In the genomic region with DNA sequence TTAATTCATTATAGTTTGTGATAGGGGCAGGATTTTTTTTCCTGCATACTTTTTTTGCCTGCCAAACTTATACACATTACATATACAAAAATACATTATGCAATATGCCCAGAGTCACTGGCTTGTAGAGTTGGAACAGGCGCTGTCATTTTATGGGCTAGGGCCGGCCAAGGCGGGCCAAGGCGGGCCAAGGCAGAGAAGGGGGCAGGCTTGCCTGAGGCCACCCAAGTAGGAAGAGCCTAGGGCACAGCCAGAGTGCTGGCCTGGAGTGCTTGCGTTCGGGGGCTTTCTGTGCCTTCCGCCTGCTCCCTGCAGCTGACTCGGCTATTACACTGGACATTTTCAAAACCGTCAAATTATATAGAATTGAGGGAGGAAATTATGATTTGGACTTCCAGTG, we compare ENCODE assay signal across 17 mouse cellular contexts. TPM values are rescaled to one million over a fixed set of nuclear protein-coding genes. Genes with fewer than 3 reads are reported as not detected.
DNase-seq lines count a peak whose midpoint lies in the region; ATAC-seq and TF ChIP-seq lines count a peak whose summit lies in the region.
"Had no signal": no experiment of that assay in that cellular context is flagged by ENCODE, and none has a peak within 500 bp of the region (broad histone marks: within the 10 kb centered on the region; RNA-seq: fewer than 3 reads in every experiment).

No protein-coding gene starts in this region.

- WGBS in hindbrain, postnatal 0 days = 54% methylated on average over 9 of the region's 9 CpGs
- 86% methylated on average over 9 of the region's 9 CpGs for WGBS in hindbrain, embryonic 10.5 days
- WGBS in midbrain, embryonic 16.5 days = 88% methylated on average over 9 of the region's 9 CpGs
- 86% methylated on average over 9 of the region's 9 CpGs for WGBS in midbrain, embryonic 11.5 days
- WGBS in limb, embryonic 14.5 days = 34% methylated on average over 9 of the region's 9 CpGs

- no peaks in the 10 kb centered on the region for H3K27me3 ChIP-seq in hindbrain, postnatal 0 days (ENCODE audit: insufficient read depth, low read length)
- H3K27me3 ChIP-seq in hindbrain, embryonic 10.5 days (ENCODE audit: insufficient read depth, poor library complexity, severe bottlenecking) = no peaks in the 10 kb centered on the region
- H3K27me3 ChIP-seq in midbrain, embryonic 16.5 days (ENCODE audit: control insufficient read depth, insufficient read depth, low read depth, low read length) = no peaks in the 10 kb centered on the region
- no peaks in the 10 kb centered on the region for H3K27me3 ChIP-seq in midbrain, embryonic 11.5 days (ENCODE audit: control insufficient read depth, insufficient read depth, low read length)
- no peaks in the 10 kb centered on the region for H3K27me3 ChIP-seq in limb, embryonic 14.5 days (ENCODE audit: control insufficient read depth, insufficient read depth, low read length)
- H3K27me3 ChIP-seq: heart, embryonic 15.5 days; kidney, embryonic 15.5 days; midbrain, embryonic 15.5 days had no signal

- peak; percentile 44; the same call in 1 of the 2 replicates for ATAC-seq in hindbrain, postnatal 0 days
- ATAC-seq in midbrain, embryonic 16.5 days = no peak
- ATAC-seq in midbrain, embryonic 11.5 days (ENCODE audit: low FRiP score) = no peak
- ATAC-seq in limb, embryonic 14.5 days (ENCODE audit: low FRiP score, low read depth) = peak; percentile 79
- ATAC-seq: midbrain, embryonic 15.5 days had no signal

- no peak for TF ChIP-seq CTCF in hindbrain, postnatal 0 days (IDR thresholded peaks at IDR 0.05; ENCODE audit: low read depth)

- H3K27ac ChIP-seq in hindbrain, postnatal 0 days = peak overlapping the region; percentile 74; the same call in 1 of the 2 replicates
- H3K27ac ChIP-seq in hindbrain, embryonic 10.5 days = no peak overlapping the region
- peak overlapping the region; percentile 71; the same call in 1 of the 2 replicates for H3K27ac ChIP-seq in midbrain, embryonic 16.5 days (ENCODE audit: low read length)
- H3K27ac ChIP-seq in midbrain, embryonic 11.5 days (ENCODE audit: low read depth, low read length) = no peak overlapping the region
- H3K27ac ChIP-seq in limb, embryonic 14.5 days (replicated peaks; ENCODE audit: low read depth, low read length) = peak overlapping the region; percentile 70
- H3K27ac ChIP-seq: heart, adult 2 months; heart, embryonic 15.5 days; midbrain, embryonic 15.5 days had no signal

- H3K36me3 ChIP-seq in hindbrain, postnatal 0 days (ENCODE audit: insufficient read depth, low read length) = no peaks in the 10 kb centered on the region; the same call in 1 of the 2 replicates
- H3K36me3 ChIP-seq in hindbrain, embryonic 10.5 days = peaks cover 89% of the 10 kb centered on the region
- peaks cover 13% of the 10 kb centered on the region for H3K36me3 ChIP-seq in midbrain, embryonic 16.5 days (ENCODE audit: control insufficient read depth, insufficient read depth, low read length)
- H3K36me3 ChIP-seq in midbrain, embryonic 11.5 days (ENCODE audit: control insufficient read depth, insufficient read depth, low read length) = 0 out of 2 replicates have a peak, but pooled peaks cover 6% of the 10 kb centered on the region
- peaks cover 61% of the 10 kb centered on the region for H3K36me3 ChIP-seq in limb, embryonic 14.5 days (ENCODE audit: control insufficient read depth, insufficient read depth, low read length)
- H3K36me3 ChIP-seq: midbrain, embryonic 15.5 days had no signal

- H3K4me2 ChIP-seq in hindbrain, postnatal 0 days (ENCODE audit: low read depth, low read length) = no peak overlapping the region
- H3K4me2 ChIP-seq in midbrain, embryonic 16.5 days (ENCODE audit: low read length) = no peak overlapping the region
- H3K4me2 ChIP-seq in midbrain, embryonic 11.5 days = no peak overlapping the region
- no peak overlapping the region for H3K4me2 ChIP-seq in limb, embryonic 14.5 days (replicated peaks; ENCODE audit: low read depth, low read length, severe bottlenecking)
- H3K4me2 ChIP-seq: heart, embryonic 15.5 days; kidney, embryonic 15.5 days; midbrain, embryonic 15.5 days had no signal

- peaks cover 14% of the 10 kb centered on the region for H3K4me1 ChIP-seq in hindbrain, postnatal 0 days (ENCODE audit: insufficient read depth, low read length)
- H3K4me1 ChIP-seq in hindbrain, embryonic 10.5 days (replicated peaks) = peaks cover 4% of the 10 kb centered on the region; the same call in 1 of the 2 replicates
- H3K4me1 ChIP-seq in midbrain, embryonic 16.5 days (ENCODE audit: control insufficient read depth, insufficient read depth, low read length) = peaks cover 10% of the 10 kb centered on the region
- H3K4me1 ChIP-seq in midbrain, embryonic 11.5 days (ENCODE audit: control insufficient read depth, insufficient read depth, low read length) = no peaks in the 10 kb centered on the region
- H3K4me1 ChIP-seq in limb, embryonic 14.5 days (ENCODE audit: control insufficient read depth, insufficient read depth, low read length) = peaks cover 31% of the 10 kb centered on the region

- H3K9ac ChIP-seq in hindbrain, postnatal 0 days (replicated peaks; ENCODE audit: low read length) = no peak overlapping the region
- H3K9ac ChIP-seq in midbrain, embryonic 16.5 days (ENCODE audit: low read depth, low read length) = no peak overlapping the region
- H3K9ac ChIP-seq in midbrain, embryonic 11.5 days (ENCODE audit: low read length) = no peak overlapping the region
- no peak overlapping the region for H3K9ac ChIP-seq in limb, embryonic 14.5 days (ENCODE audit: low read depth, low read length, severe bottlenecking)
- H3K9ac ChIP-seq: heart, embryonic 15.5 days; kidney, embryonic 15.5 days; midbrain, embryonic 15.5 days had no signal

- TF ChIP-seq POLR2A in limb, embryonic 14.5 days (IDR thresholded peaks at IDR 0.05; ENCODE audit: borderline replicate concordance, extremely low read depth, insufficient read depth, insufficient read length) = no peak

- no peak for DNase-seq in hindbrain, postnatal 0 days (ENCODE audit: low spot score)
- DNase-seq in hindbrain, embryonic 10.5 days (ENCODE audit: low spot score) = no peak
- DNase-seq in midbrain, embryonic 11.5 days (ENCODE audit: low spot score, missing footprints) = no peak
- no peak for DNase-seq in limb, embryonic 14.5 days (ENCODE audit: low spot score)
- no peak for DNase-seq in heart, postnatal 4 days
- no peak for DNase-seq in right cerebral cortex, adult 2 months (ENCODE audit: low spot score in 2 of 2)
- DNase-seq: adrenal gland, postnatal 25 days; B cell, adult 2 months; cerebellum, adult 2 months; gastrocnemius, postnatal 14 days; heart, adult 2 months; right cerebral cortex, postnatal 14 days; thymus, postnatal 4 days had no signal

- no peaks in the 10 kb centered on the region for H3K9me3 ChIP-seq in hindbrain, postnatal 0 days (ENCODE audit: low read length)
- H3K9me3 ChIP-seq in hindbrain, embryonic 10.5 days = no peaks in the 10 kb centered on the region
- no peaks in the 10 kb centered on the region for H3K9me3 ChIP-seq in midbrain, embryonic 16.5 days (replicated peaks; ENCODE audit: control insufficient read depth, low read length, poor library complexity, severe bottlenecking)
- no peaks in the 10 kb centered on the region for H3K9me3 ChIP-seq in midbrain, embryonic 11.5 days (ENCODE audit: control insufficient read depth, low read length)
- H3K9me3 ChIP-seq in limb, embryonic 14.5 days (ENCODE audit: control insufficient read depth, low read length) = no peaks in the 10 kb centered on the region
- H3K9me3 ChIP-seq: heart, embryonic 15.5 days; kidney, embryonic 15.5 days; midbrain, embryonic 15.5 days had no signal

- H3K4me3 ChIP-seq in hindbrain, postnatal 0 days (ENCODE audit: low read length) = no peak overlapping the region
- no peak overlapping the region for H3K4me3 ChIP-seq in hindbrain, embryonic 10.5 days
- no peak overlapping the region for H3K4me3 ChIP-seq in midbrain, embryonic 16.5 days (ENCODE audit: low read depth, low read length)
- H3K4me3 ChIP-seq in midbrain, embryonic 11.5 days (ENCODE audit: low read depth, low read length) = no peak overlapping the region
- no peak overlapping the region for H3K4me3 ChIP-seq in limb, embryonic 14.5 days (replicated peaks; ENCODE audit: low read length)
- H3K4me3 ChIP-seq: heart, adult 2 months; heart, embryonic 15.5 days; kidney, embryonic 15.5 days; midbrain, embryonic 15.5 days had no signal

RNA-seq across cellular contexts. Expression of gene H2afy, which starts 34.0 kb away (rescaled TPM):
- total RNA-seq in hindbrain, postnatal 0 days (2014; rRNA removed) = 181 and 192 TPM in 2 replicates
- 175 and 193 TPM in 2 replicates for polyA plus RNA-seq in hindbrain, postnatal 0 days (2015; fragmentation: Nextera tagmentation; extraction: Ambion mirVana)
- 494 and 510 TPM in 2 replicates for polyA plus RNA-seq in hindbrain, embryonic 10.5 days (2016; fragmentation: Nextera tagmentation; extraction: Ambion mirVana)
- polyA plus RNA-seq in midbrain, embryonic 16.5 days (2015; fragmentation: Nextera tagmentation; extraction: Ambion mirVana) = 243 and 285 TPM in 2 replicates
- 677 and 693 TPM in 2 replicates for polyA plus RNA-seq in midbrain, embryonic 11.5 days (2014; fragmentation: Nextera tagmentation; extraction: Ambion mirVana)
- 231 and 297 TPM in 2 replicates for polyA plus RNA-seq in limb, embryonic 14.5 days (2012; rRNA removed)
- 304 and 351 TPM in 2 replicates for polyA plus RNA-seq in limb, embryonic 14.5 days (2014; fragmentation: Nextera tagmentation; extraction: Ambion mirVana)
- total RNA-seq in heart, postnatal 4 days (2021) = 10 to 100 TPM; 84.6 to 91.3 TPM

Comparison
In these comparisons a context has a peak if more than half of its experiments do, and no peak if none do; other contexts are left out.
1. H3K27ac ChIP-seq: peak in hindbrain, postnatal 0 days (single experiment), midbrain, embryonic 16.5 days (single experiment) and limb, embryonic 14.5 days (single experiment); none in hindbrain, embryonic 10.5 days (single experiment) and midbrain, embryonic 11.5 days (single experiment).
2. ATAC-seq: peak in hindbrain, postnatal 0 days (single experiment) and limb, embryonic 14.5 days (single experiment); none in midbrain, embryonic 16.5 days (single experiment) and midbrain, embryonic 11.5 days (single experiment).